ENCODE assay signal across 14 mouse cellular contexts in genomic region chr2:14136906-14137305, GRCm38 (mm10). TPM values are rescaled to one million over a fixed set of nuclear protein-coding genes. Genes with fewer than 3 reads are reported as not detected.
DNase-seq lines count a peak whose midpoint lies in the region; ATAC-seq lines count a peak whose summit lies in the region.
"Had no signal": no experiment of that assay in that cellular context is flagged by ENCODE, and none has a peak within 500 bp of the region (broad histone marks: within the 10 kb centered on the region; RNA-seq: fewer than 3 reads in every experiment).

No protein-coding gene starts in this region.

- H3K27me3 ChIP-seq in heart, embryonic 10.5 days (ENCODE audit: insufficient read depth, poor library complexity, severe bottlenecking) = no peaks in the 10 kb centered on the region
- H3K27me3 ChIP-seq in lung, embryonic 16.5 days (ENCODE audit: control insufficient read depth, insufficient read depth, low read depth, low read length) = no peaks in the 10 kb centered on the region
- no peaks in the 10 kb centered on the region for H3K27me3 ChIP-seq in embryonic facial prominence, embryonic 15.5 days
- no peaks in the 10 kb centered on the region for H3K27me3 ChIP-seq in neural tube, embryonic 15.5 days (replicated peaks)
- H3K27me3 ChIP-seq: heart, embryonic 15.5 days; liver, embryonic 13.5 days had no signal

- peaks cover 8% of the 10 kb centered on the region; the same call in 1 of the 2 replicates for H3K4me1 ChIP-seq in heart, embryonic 10.5 days
- no peaks in the 10 kb centered on the region for H3K4me1 ChIP-seq in lung, embryonic 16.5 days (replicated peaks; ENCODE audit: control insufficient read depth, insufficient read depth, low read length)
- no peaks in the 10 kb centered on the region for H3K4me1 ChIP-seq in embryonic facial prominence, embryonic 15.5 days
- no peaks in the 10 kb centered on the region for H3K4me1 ChIP-seq in neural tube, embryonic 15.5 days
- H3K4me1 ChIP-seq: heart, embryonic 15.5 days; liver, embryonic 13.5 days had no signal

- no peak overlapping the region for H3K4me3 ChIP-seq in heart, embryonic 10.5 days
- no peak overlapping the region for H3K4me3 ChIP-seq in lung, embryonic 16.5 days (ENCODE audit: low read length)
- H3K4me3 ChIP-seq in embryonic facial prominence, embryonic 15.5 days (replicated peaks) = no peak overlapping the region
- H3K4me3 ChIP-seq in neural tube, embryonic 15.5 days (replicated peaks) = no peak overlapping the region
- H3K4me3 ChIP-seq: heart, embryonic 15.5 days; liver, embryonic 13.5 days had no signal

- WGBS in heart, embryonic 10.5 days = 82% methylated on average over 3 of the region's 3 CpGs
- 56% methylated on average over 3 of the region's 3 CpGs for WGBS in lung, embryonic 16.5 days
- 65% methylated on average over 3 of the region's 3 CpGs for WGBS in embryonic facial prominence, embryonic 15.5 days
- WGBS in neural tube, embryonic 15.5 days = 64% methylated on average over 3 of the region's 3 CpGs

- peak; percentile 43 to 59 for DNase-seq in heart, adult 18-20 months
- no peak for DNase-seq in heart, embryonic 10.5 days (ENCODE audit: low spot score)
- no peak for DNase-seq in lung, postnatal 25 days (ENCODE audit: low spot score)
- DNase-seq in ovary, postnatal 10 days (ENCODE audit: low spot score) = no peak
- DNase-seq in ovary, postnatal 36 days (ENCODE audit: low spot score) = no peak
- DNase-seq: kidney, adult 18-20 months; liver, embryonic 13.5 days; midbrain, embryonic 14.5 days had no signal

- H3K36me3 ChIP-seq in heart, embryonic 10.5 days = peaks cover 47% of the 10 kb centered on the region
- H3K36me3 ChIP-seq in lung, embryonic 16.5 days (ENCODE audit: control insufficient read depth, insufficient read depth, low read length) = peaks cover 13% of the 10 kb centered on the region
- H3K36me3 ChIP-seq in embryonic facial prominence, embryonic 15.5 days = peaks cover 25% of the 10 kb centered on the region
- peaks cover 30% of the 10 kb centered on the region for H3K36me3 ChIP-seq in neural tube, embryonic 15.5 days

- no peak overlapping the region for H3K27ac ChIP-seq in heart, embryonic 10.5 days
- H3K27ac ChIP-seq in lung, embryonic 16.5 days (ENCODE audit: low read length) = no peak overlapping the region
- no peak overlapping the region for H3K27ac ChIP-seq in embryonic facial prominence, embryonic 15.5 days (replicated peaks)
- H3K27ac ChIP-seq in neural tube, embryonic 15.5 days (replicated peaks) = no peak overlapping the region
- H3K27ac ChIP-seq: heart, embryonic 15.5 days; liver, embryonic 13.5 days had no signal

- ATAC-seq in lung, embryonic 16.5 days (ENCODE audit: low read depth) = peak; percentile 93
- ATAC-seq in embryonic facial prominence, embryonic 15.5 days (ENCODE audit: insufficient number of reproducible peaks, low FRiP score, low TSS enrichment, low read depth) = 0 out of 2 replicates have a peak, but pooled peaks have one; percentile 63
- ATAC-seq in neural tube, embryonic 15.5 days (ENCODE audit: low FRiP score) = peak; percentile 50; the same call in 1 of the 2 replicates

- no peaks in the 10 kb centered on the region for H3K9me3 ChIP-seq in heart, embryonic 10.5 days
- no peaks in the 10 kb centered on the region for H3K9me3 ChIP-seq in lung, embryonic 16.5 days (ENCODE audit: control insufficient read depth, low read length)
- H3K9me3 ChIP-seq in embryonic facial prominence, embryonic 15.5 days (replicated peaks) = no peaks in the 10 kb centered on the region
- no peaks in the 10 kb centered on the region for H3K9me3 ChIP-seq in neural tube, embryonic 15.5 days (replicated peaks)
- H3K9me3 ChIP-seq: heart, embryonic 15.5 days; liver, embryonic 13.5 days had no signal

- no peak overlapping the region for H3K4me2 ChIP-seq in lung, embryonic 16.5 days (ENCODE audit: low read depth, low read length)
- no peak overlapping the region for H3K4me2 ChIP-seq in embryonic facial prominence, embryonic 15.5 days (replicated peaks)
- H3K4me2 ChIP-seq in neural tube, embryonic 15.5 days = no peak overlapping the region
- H3K4me2 ChIP-seq: heart, embryonic 15.5 days; liver, embryonic 13.5 days had no signal

- no peak overlapping the region for H3K9ac ChIP-seq in lung, embryonic 16.5 days (ENCODE audit: low read length)
- no peak overlapping the region for H3K9ac ChIP-seq in embryonic facial prominence, embryonic 15.5 days
- H3K9ac ChIP-seq in neural tube, embryonic 15.5 days (replicated peaks) = no peak overlapping the region
- H3K9ac ChIP-seq: heart, embryonic 15.5 days; liver, embryonic 13.5 days had no signal

RNA-seq across cellular contexts. Expression of gene Tmem236, which starts 37.4 kb away (rescaled TPM):
- total RNA-seq in heart, adult 18-20 months (2021) = not detected
- 0.06 TPM in 1 of 2 replicates, not detected in the other for polyA plus RNA-seq in heart, embryonic 10.5 days (2016; fragmentation: Nextera tagmentation; extraction: Ambion mirVana)
- polyA plus RNA-seq in lung, embryonic 16.5 days (2015; fragmentation: Nextera tagmentation; extraction: Ambion mirVana) = 0.05 and 0.08 TPM in 2 replicates
- polyA plus RNA-seq in embryonic facial prominence, embryonic 15.5 days (2015; fragmentation: Nextera tagmentation; extraction: Ambion mirVana) = 0.04 TPM in 1 of 2 replicates, not detected in the other
- polyA plus RNA-seq in neural tube, embryonic 15.5 days (2015; fragmentation: Nextera tagmentation; extraction: Ambion mirVana) = 0.09 and 1.4 TPM in 2 replicates
- total RNA-seq: ES-E14 had no signal
- polyA plus RNA-seq: forebrain, embryonic 11.5 days; liver, embryonic 13.5 days had no signal

Comparison
In these comparisons a context has a peak if more than half of its experiments do, and no peak if none do; other contexts are left out.
1. DNase-seq: peak in heart, adult 18-20 months (2 of 2); none in heart, embryonic 10.5 days (single experiment), lung, postnatal 25 days (single experiment), ovary, postnatal 10 days (single experiment) and ovary, postnatal 36 days (single experiment).
2. Peak in every context shown above with its lines, with median percentiles within 50 percentile points of each other: ATAC-seq.